Mouse (Mus musculus) heart, postnatal 4 days (tissue): ENCODE measurements at regions not wholly inside any gene's neighbourhood (a gene's known extent, or its start where the extent isn't known, plus 50 kb on each side); places are given as distances from the start of the nearest gene placed in this dataset.

Experiments
- DNase-seq: peaks from one replicate; pipeline ENCODE4 v3.0.0; 2021

- no peak for DNase-seq
Measured at GRCm38 (mm10) chr8:86428998-86429651, 151.4 kb downstream of the Abcc12 start.

GRCm38 (mm10) chr8:86428131-86428530, 152.4 kb downstream of the Abcc12 start:
- DNase-seq: no peak

GRCm38 (mm10) chr8:86426056-86426455, 154.4 kb downstream of the Abcc12 start:
- no peak for DNase-seq

- no peak for DNase-seq
Measured at GRCm38 (mm10) chr8:86425382-86425781, 155.1 kb downstream of the Abcc12 start.

- DNase-seq: no peak
Measured at GRCm38 (mm10) chr8:86419059-86419651, 161.3 kb downstream of the Abcc12 start.

- no peak for DNase-seq
Measured at GRCm38 (mm10) chr8:86418414-86418981, 162.0 kb downstream of the Abcc12 start.

GRCm38 (mm10) chr8:86415208-86415607, 165.3 kb downstream of the Abcc12 start:
- no peak for DNase-seq

- no peak for DNase-seq
Measured at GRCm38 (mm10) chr8:86411232-86411631, 169.3 kb downstream of the Abcc12 start.

GRCm38 (mm10) chr8:86406196-86406595, 174.3 kb downstream of the Abcc12 start:
- no peak for DNase-seq

- DNase-seq: no peak
Measured at GRCm38 (mm10) chr8:86403434-86403833, 177.1 kb downstream of the Abcc12 start.

GRCm38 (mm10) chr8:86401946-86402345, 178.5 kb downstream of the Abcc12 start:
- no peak for DNase-seq

GRCm38 (mm10) chr8:86395121-86395520, 185.4 kb downstream of the Abcc12 start:
- no peak for DNase-seq

- no peak for DNase-seq
Measured at GRCm38 (mm10) chr8:86393835-86394234, 186.7 kb downstream of the Abcc12 start.

GRCm38 (mm10) chr8:86393374-86393773, 187.1 kb downstream of the Abcc12 start:
- no peak for DNase-seq

- no peak for DNase-seq
Measured at GRCm38 (mm10) chr8:86390715-86391114, 189.8 kb downstream of the Abcc12 start.

- no peak for DNase-seq
Measured at GRCm38 (mm10) chr8:86389690-86390671, 190.5 kb downstream of the Abcc12 start.

- DNase-seq: no peak
Measured at GRCm38 (mm10) chr8:86385236-86385635, 195.2 kb downstream of the Abcc12 start.

- DNase-seq: no peak
Measured at GRCm38 (mm10) chr8:86381977-86382376, 198.5 kb downstream of the Abcc12 start.

GRCm38 (mm10) chr8:86368062-86368461, 212.4 kb downstream of the Abcc12 start:
- DNase-seq: no peak

GRCm38 (mm10) chr8:86366636-86367035, 213.8 kb downstream of the Abcc12 start:
- no peak for DNase-seq

GRCm38 (mm10) chr8:86365726-86366125, 214.8 kb downstream of the Abcc12 start:
- no peak for DNase-seq

GRCm38 (mm10) chr8:86364898-86365297, 215.6 kb downstream of the Abcc12 start:
- no peak for DNase-seq

GRCm38 (mm10) chr8:86360283-86360682, 220.2 kb downstream of the Abcc12 start:
- no peak for DNase-seq
